Mouse (Mus musculus) kidney, postnatal 0 days (tissue): ENCODE data around the gene Foxk1. TPM values are rescaled to one million over a fixed set of nuclear protein-coding genes. Genes with fewer than 3 reads are reported as not detected.

Experiments used
- ATAC-seq: fragments of 200-750 bp; cut with Nextera tagmentation; replicated peaks from 2 replicates; pipeline ENCODE4 v1.8.0; 2017; ENCODE audit warnings: low read depth, moderate number of reproducible peaks, moderate TSS enrichment, moderate library complexity; ENCODE audit not compliant: low FRiP score
- DNase-seq: peaks from one replicate; pipeline ENCODE4 v3.0.0-alpha.2; 2016; ENCODE audit warnings: low spot score
- H3K27ac ChIP-seq: fragments of 300-500 bp; sonication (generic); 2 replicates; pipeline ENCODE4 v1.5.1; 2014; ENCODE audit warnings: mild to moderate bottlenecking
- H3K27me3 ChIP-seq: fragments of 300-500 bp; sonication (generic); 2 replicates; pipeline ENCODE4 v1.6.1; 2014; ENCODE audit warnings: low read length, mixed read lengths; ENCODE audit not compliant: insufficient read depth
- H3K36me3 ChIP-seq: fragments of 300-500 bp; sonication (generic); 2 replicates; pipeline ENCODE4 v1.6.1; 2014; ENCODE audit warnings: low read length, mixed read lengths; ENCODE audit not compliant: insufficient read depth
- H3K4me1 ChIP-seq: fragments of 300-500 bp; sonication (generic); replicated peaks from 2 replicates; pipeline ENCODE4 v1.6.1; 2014; ENCODE audit warnings: antibody characterized with exemption, low read length, mixed read lengths; ENCODE audit not compliant: insufficient read depth
- H3K4me2 ChIP-seq: fragments of 300-500 bp; sonication (generic); 2 replicates; pipeline ENCODE4 v1.6.1; 2014; ENCODE audit warnings: mild to moderate bottlenecking, low read length, moderate library complexity, mixed read lengths
- H3K4me3 ChIP-seq: fragments of 300-500 bp; sonication (generic); replicated peaks from 2 replicates; pipeline ENCODE4 v1.5.1; 2014; ENCODE audit warnings: low read depth, low read length
- H3K9ac ChIP-seq: fragments of 300-500 bp; sonication (generic); 2 replicates; pipeline ENCODE4 v1.6.1; 2014; ENCODE audit warnings: low read depth, low read length
- H3K9me3 ChIP-seq: fragments of 300-500 bp; sonication (generic); replicated peaks from 2 replicates; pipeline ENCODE4 v1.6.1; 2016; ENCODE audit warnings: low read length, inconsistent platforms, mixed read lengths
- CTCF ChIP-seq: IDR thresholded peaks from 2 replicates; pipeline ENCODE4 v1.5.1; 2016; ENCODE audit warnings: antibody characterized with exemption, low read depth, mild to moderate bottlenecking, moderate library complexity
- WGBS: fragments of 180-500 bp; shearing (Covaris S2); extraction: QIAGEN DNeasy Blood & Tissue Kit; methylation state at CpG from one replicate; pipeline ENCODE4 v1.1.7; 2014; 5-methylcytosine and 5-hydroxymethylcytosine counted together
- polyA plus RNA-seq: library from polyadenylated mRNA; unstranded; fragments of >200 nt; fragmentation: Nextera tagmentation; extraction: Ambion mirVana; gene quantifications from 2 replicates; pipeline ENCODE4 v1.2.1, GENCODE M21; 2015

Gene Foxk1
- polyA plus RNA-seq, result 5.6 and 5.8 TPM in 2 replicates

- Histone ChIP-seq H3K4me2 (peak within 1 kb of the TSS; percentile 83), H3K27ac (peak within 1 kb of the TSS; percentile 93), H3K27me3 (no peaks in the 10 kb centered on the region), H3K9ac (peak within 1 kb of the TSS; percentile 95), H3K4me3 (peak within 1 kb of the TSS; percentile 90), H3K36me3 (no peaks in the 10 kb centered on the region; the same call in 1 of the 2 replicates), H3K9me3 (no peaks in the 10 kb centered on the region), H3K4me1 (peaks cover 32% of the 10 kb centered on the region)
- DNase-seq (peak; percentile 88), ATAC-seq (peak; percentile 89)
- WGBS, result under 1% methylated on average over 59 of the region's 60 CpGs
- no peak for TF ChIP-seq CTCF
Observed at GRCm38 (mm10) chr5:142400981-142401640, at the start of gene Foxk1. Gene Foxk1 (plus strand): TSS chr5:142401497.

DNA sequence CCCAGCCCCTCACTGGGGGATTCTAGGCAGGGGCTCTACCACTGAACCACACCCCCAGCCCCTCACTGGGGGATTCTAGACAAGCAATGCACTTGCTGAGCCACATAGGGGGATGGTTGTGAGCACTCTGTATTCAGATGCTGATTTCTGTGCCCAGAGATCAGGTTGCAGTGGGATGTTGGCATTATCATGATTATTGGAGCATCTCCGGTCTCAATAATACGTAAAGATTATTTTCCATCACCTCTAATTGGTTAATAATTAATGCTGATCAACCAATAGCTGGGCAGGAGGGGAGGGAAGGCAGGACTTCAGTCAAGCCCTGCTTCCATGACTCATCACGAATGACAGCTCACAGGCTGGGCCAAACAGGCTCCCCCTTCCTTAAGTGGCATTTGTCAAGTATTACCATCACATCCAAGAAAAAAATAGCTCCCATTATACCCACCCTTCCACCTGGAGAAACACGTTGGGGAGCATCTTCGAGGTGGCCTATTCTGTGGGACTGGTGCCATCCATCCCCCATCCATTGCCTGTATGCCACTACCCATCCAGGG, 48.9 kb upstream of the Foxk1 start:
- Histone ChIP-seq H3K27ac (no peak overlapping the region), H3K4me1 (no peaks in the 10 kb centered on the region)
- ATAC-seq, result no peak

GRCm38 (mm10) chr5:142355144-142355543, 46.2 kb upstream of the Foxk1 start:
- no peak for TF ChIP-seq CTCF
- no peaks in the 10 kb centered on the region for H3K4me1 ChIP-seq
- no peak overlapping the region for H3K4me2 ChIP-seq
- no peak overlapping the region for H3K9ac ChIP-seq
- ATAC-seq (no peak), DNase-seq (no peak)
- WGBS, result 84% methylated on average over 3 of the region's 3 CpGs
- no peaks in the 10 kb centered on the region for H3K27me3 ChIP-seq
- no peak overlapping the region for H3K4me3 ChIP-seq
- no peaks in the 10 kb centered on the region for H3K36me3 ChIP-seq
- H3K9me3 ChIP-seq, result no peaks in the 10 kb centered on the region
- no peak overlapping the region for H3K27ac ChIP-seq

More for the DNA sequence above, 48.9 kb upstream of the Foxk1 start:
- no peak for TF ChIP-seq CTCF
- DNase-seq, result no peak
- 94% methylated on average over 5 of the region's 5 CpGs for WGBS
- Histone ChIP-seq H3K4me3 (no peak overlapping the region), H3K9ac (no peak overlapping the region), H3K36me3 (no peaks in the 10 kb centered on the region), H3K9me3 (no peaks in the 10 kb centered on the region), H3K27me3 (no peaks in the 10 kb centered on the region), H3K4me2 (no peak overlapping the region)

DNA sequence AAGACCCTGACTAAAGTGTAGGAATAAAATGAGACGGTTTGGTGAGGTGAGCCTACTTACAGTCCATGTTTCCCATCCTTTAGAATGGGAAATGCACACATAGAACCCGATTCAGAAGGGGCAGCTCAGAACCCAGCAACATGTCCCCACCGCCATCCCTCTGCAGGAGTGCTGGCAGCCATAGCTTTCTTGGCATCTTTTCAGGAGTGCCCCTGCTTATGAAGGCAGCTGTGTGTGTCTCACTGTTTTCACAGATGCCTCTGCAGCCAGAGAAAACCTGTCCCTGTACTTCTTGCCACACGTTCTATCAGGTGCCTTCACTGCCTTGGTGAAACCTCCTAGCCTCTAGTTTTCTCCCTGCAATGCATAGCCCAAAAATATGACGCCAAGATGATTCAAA, 40.1 kb upstream of the Foxk1 start:
- no peak for TF ChIP-seq CTCF
- Histone ChIP-seq H3K36me3 (no peaks in the 10 kb centered on the region), H3K27me3 (no peaks in the 10 kb centered on the region), H3K9me3 (no peaks in the 10 kb centered on the region), H3K4me1 (no peaks in the 10 kb centered on the region), H3K4me2 (no peak overlapping the region), H3K4me3 (no peak overlapping the region), H3K9ac (no peak overlapping the region), H3K27ac (no peak overlapping the region)
- DNase-seq (no peak), ATAC-seq (no peak)
- WGBS, result 71% methylated on average over 5 of the region's 5 CpGs

DNA sequence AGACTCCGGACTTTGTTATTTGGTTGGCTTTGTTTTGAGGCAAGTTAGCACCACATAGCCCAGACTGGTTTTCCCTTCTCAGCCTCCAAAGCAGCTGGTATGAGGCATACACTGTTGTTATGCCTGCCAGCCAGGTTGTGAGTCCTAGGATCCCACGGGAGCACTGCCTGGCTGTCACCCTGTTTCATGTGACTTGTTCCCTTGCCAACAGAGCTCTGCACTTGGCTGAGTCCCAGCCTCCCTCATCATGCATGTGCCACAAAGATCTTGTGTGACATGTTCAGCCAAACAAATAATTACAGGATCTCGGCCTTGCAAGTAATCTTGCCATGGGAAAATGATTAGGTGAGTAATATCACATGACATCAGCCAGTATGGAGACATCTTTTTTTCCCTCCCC, 38.4 kb upstream of the Foxk1 start:
- 64% methylated on average over 3 of the region's 3 CpGs for WGBS
- no peak overlapping the region for H3K9ac ChIP-seq
- no peak for TF ChIP-seq CTCF
- H3K27me3 ChIP-seq, result no peaks in the 10 kb centered on the region
- DNase-seq (no peak), ATAC-seq (no peak)
- no peak overlapping the region for H3K4me2 ChIP-seq
- H3K4me1 ChIP-seq, result peaks cover under 1% of the 10 kb centered on the region; the same call in 1 of the 2 replicates
- no peak overlapping the region for H3K27ac ChIP-seq
- H3K9me3 ChIP-seq, result no peaks in the 10 kb centered on the region
- no peak overlapping the region for H3K4me3 ChIP-seq
- H3K36me3 ChIP-seq, result no peaks in the 10 kb centered on the region

- Histone ChIP-seq H3K4me3 (no peak overlapping the region), H3K4me2 (no peak overlapping the region), H3K9ac (no peak overlapping the region), H3K4me1 (peaks cover 8% of the 10 kb centered on the region; the same call in 1 of the 2 replicates), H3K36me3 (no peaks in the 10 kb centered on the region), H3K27ac (no peak overlapping the region), H3K9me3 (no peaks in the 10 kb centered on the region), H3K27me3 (no peaks in the 10 kb centered on the region)
- DNase-seq, result no peak
- WGBS, result 55% methylated on average over 5 of the region's 5 CpGs
- ATAC-seq, result no peak
- TF ChIP-seq CTCF, result no peak
Observed at GRCm38 (mm10) chr5:142364095-142364494, 37.2 kb upstream of the Foxk1 start.
